Mouse (Mus musculus) C2C12 (cell line): ENCODE measurements around the gene Snapin.

Experiments used
- CEBPB ChIP-seq: IDR thresholded peaks from one replicate; pipeline ENCODE4 v1.6.1; 2011; ENCODE audit warnings: low read depth, mild to moderate bottlenecking, control low read depth, moderate library complexity
- CTCF ChIP-seq: IDR thresholded peaks from one replicate; pipeline ENCODE4 v1.5.1; 2011; ENCODE audit not compliant: control insufficient read depth, insufficient read depth, insufficient read length
- FOSL1 ChIP-seq: IDR thresholded peaks from one replicate; pipeline ENCODE4 v1.8.0; 2011; ENCODE audit warnings: mild to moderate bottlenecking, low read length; ENCODE audit not compliant: poor library complexity, insufficient read depth, severe bottlenecking
- MAX ChIP-seq: IDR thresholded peaks from one replicate; pipeline ENCODE4 v1.6.1; 2011; ENCODE audit warnings: mild to moderate bottlenecking, control low read depth
- USF1 ChIP-seq: IDR thresholded peaks from one replicate; pipeline ENCODE4 v1.6.1; 2011; ENCODE audit warnings: low read depth, mild to moderate bottlenecking, control low read depth, moderate library complexity

GRCm38 (mm10) chr3:90467618-90468300 is 23.1 kb downstream of the Snapin start:
- TF ChIP-seq CTCF, result no peak
- no peak for TF ChIP-seq USF1
- no peak for TF ChIP-seq CEBPB
- no peak for TF ChIP-seq MAX
- no peak for TF ChIP-seq FOSL1
